Mouse (Mus musculus) forebrain, embryonic 10.5 days (tissue): Measurements from ENCODE around the gene Tbl2. TPM values are rescaled to one million over a fixed set of nuclear protein-coding genes. Genes with fewer than 3 reads are reported as not detected.
A peak's percentile ranks its signal among the peaks of the same experiment; 100 is the strongest.

ENCODE experiments used
- DNase-seq: peaks from one replicate; pipeline ENCODE4 v3.0.0-alpha.2; 2017; ENCODE audit warnings: low spot score; ENCODE audit errors: extremely low spot score
- H3K27ac ChIP-seq: fragments of 300-500 bp; sonication (generic); 2 replicates; pipeline ENCODE4 v1.5.1; 2016; ENCODE audit warnings: mild to moderate bottlenecking
- H3K27me3 ChIP-seq: fragments of 300-500 bp; sonication (generic); 2 replicates; pipeline ENCODE4 v1.6.1; 2016; ENCODE audit warnings: mild to moderate bottlenecking; ENCODE audit not compliant: poor library complexity, severe bottlenecking
- H3K36me3 ChIP-seq: fragments of 300-500 bp; sonication (generic); replicated peaks from 2 replicates; pipeline ENCODE4 v1.6.1; 2016; ENCODE audit warnings: mild to moderate bottlenecking, moderate library complexity
- H3K4me1 ChIP-seq: fragments of 300-500 bp; sonication (generic); 2 replicates; pipeline ENCODE4 v1.6.1; 2016
- H3K4me3 ChIP-seq: fragments of 300-500 bp; sonication (generic); 2 replicates; pipeline ENCODE4 v1.5.1; 2016; ENCODE audit warnings: mild to moderate bottlenecking, moderate library complexity
- H3K9me3 ChIP-seq: fragments of 300-500 bp; sonication (generic); 2 replicates; pipeline ENCODE4 v1.6.1; 2016; ENCODE audit warnings: mild to moderate bottlenecking, moderate library complexity
- WGBS: fragments of 180-500 bp; shearing (Covaris S2); methylation state at CpG from one replicate; pipeline ENCODE4 v1.1.7; 2016; 5-methylcytosine and 5-hydroxymethylcytosine counted together
- polyA plus RNA-seq: library from polyadenylated mRNA; unstranded; fragments of >200 nt; fragmentation: Nextera tagmentation; extraction: Ambion mirVana; gene quantifications from 2 replicates; pipeline ENCODE4 v1.2.1, GENCODE M21; 2016

Tbl2 gene
- 23.8 and 25.0 TPM in 2 replicates for polyA plus RNA-seq

DNA sequence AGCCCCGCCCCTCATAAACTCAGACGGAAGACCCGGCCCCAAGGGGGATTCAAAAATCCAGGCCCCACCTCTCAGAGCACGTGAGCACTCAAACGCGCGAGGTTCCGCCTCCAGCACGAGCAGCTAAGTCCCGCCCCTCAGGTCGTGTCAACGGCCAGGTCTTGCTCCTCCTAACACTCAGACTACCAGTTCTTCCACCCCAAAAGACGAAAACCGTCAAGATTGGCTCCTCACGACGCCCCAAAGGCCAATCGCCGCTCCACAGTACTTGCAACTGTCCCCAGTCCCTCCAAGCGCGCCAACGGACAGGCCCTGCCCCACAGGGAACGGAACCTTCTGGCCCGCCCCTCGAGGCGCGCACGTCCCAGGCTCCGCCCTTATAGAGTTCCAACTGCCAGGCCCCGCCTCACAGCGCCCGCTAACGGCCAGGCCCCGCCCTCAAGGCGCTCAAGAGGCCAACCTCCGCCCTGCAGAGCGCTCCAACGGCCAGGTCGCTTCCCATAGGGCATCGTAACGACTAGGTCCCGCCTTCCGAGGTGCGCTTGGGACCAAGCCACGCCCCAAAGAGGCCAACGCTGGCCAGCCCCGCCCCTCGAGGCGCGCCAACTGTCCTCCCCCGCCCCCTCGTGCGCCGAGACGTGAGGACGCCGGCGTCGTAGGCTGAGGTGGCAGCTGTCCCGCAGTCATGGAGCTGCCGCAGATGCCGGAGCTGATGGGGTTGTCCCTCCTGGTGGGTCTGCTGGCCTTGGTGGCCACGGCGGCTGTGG, at the start of gene Tbl2:
Gene Tbl2 (plus strand): TSS at position 605 of the 767 bp plus-strand sequence.
- peak within 1 kb of the TSS; percentile 80 for H3K4me3 ChIP-seq
- peaks cover 23% of the 10 kb centered on the region for H3K4me1 ChIP-seq
- no peaks in the 10 kb centered on the region for H3K9me3 ChIP-seq
- H3K36me3 ChIP-seq = peaks cover 27% of the 10 kb centered on the region
- DNase-seq = peak; percentile 99
- H3K27ac ChIP-seq = peak within 1 kb of the TSS; percentile 97
- under 1% methylated on average over 63 of the region's 63 CpGs for WGBS
- H3K27me3 ChIP-seq = peaks cover 4% of the 10 kb centered on the region; the same call in 1 of the 2 replicates

- H3K27ac ChIP-seq = no peak overlapping the region
- no peaks in the 10 kb centered on the region for H3K9me3 ChIP-seq
- no peak for DNase-seq
- H3K4me3 ChIP-seq = no peak overlapping the region
- peaks cover 23% of the 10 kb centered on the region for H3K27me3 ChIP-seq
- WGBS = 68% methylated on average over 1 of the region's 1 CpGs
- H3K36me3 ChIP-seq = no peaks in the 10 kb centered on the region
- no peaks in the 10 kb centered on the region for H3K4me1 ChIP-seq
Observed at GRCm38 (mm10) chr5:135100981-135101380, 48.5 kb upstream of the Tbl2 start.

DNA sequence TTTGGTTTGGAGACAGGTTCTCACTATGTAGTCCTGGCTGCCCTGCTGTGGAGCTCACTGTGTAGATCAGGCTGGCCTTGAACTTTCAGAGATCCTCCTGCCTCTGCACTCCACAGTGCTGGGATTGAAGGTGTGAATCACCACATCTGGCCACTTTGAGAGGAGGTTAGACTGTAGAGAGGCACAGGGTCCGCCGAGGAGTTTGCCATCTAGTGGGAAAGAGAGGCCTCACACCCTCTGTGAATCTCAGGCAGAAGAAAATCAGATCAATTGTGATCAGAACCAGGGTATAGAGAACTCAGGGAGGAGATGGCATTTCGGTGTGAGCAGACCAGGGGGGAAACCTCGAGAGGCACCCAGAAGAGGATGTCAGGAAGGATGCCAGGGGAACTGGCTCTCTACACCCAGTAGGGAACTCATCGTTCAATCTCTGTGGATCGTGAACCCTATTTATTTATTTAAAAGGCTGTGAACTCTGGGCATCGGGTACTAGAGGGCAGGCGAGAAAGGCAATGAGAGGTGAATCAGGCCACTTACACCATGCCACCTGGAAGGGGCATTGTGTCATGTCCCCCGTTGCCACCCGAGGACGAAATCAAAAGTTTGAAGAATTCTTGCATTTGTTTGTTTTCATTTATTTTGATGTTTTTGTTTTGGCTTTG, 45.3 kb upstream of the Tbl2 start:
- Histone ChIP-seq H3K9me3 (no peaks in the 10 kb centered on the region), H3K4me3 (no peak overlapping the region), H3K27ac (no peak overlapping the region), H3K36me3 (no peaks in the 10 kb centered on the region), H3K4me1 (peaks cover 23% of the 10 kb centered on the region), H3K27me3 (peaks cover 54% of the 10 kb centered on the region)
- no peak for DNase-seq
- WGBS = 69% methylated on average over 11 of the region's 11 CpGs

GRCm38 (mm10) chr5:135106758-135107256, 42.6 kb upstream of the Tbl2 start:
- Histone ChIP-seq H3K36me3 (no peaks in the 10 kb centered on the region), H3K4me3 (peak overlapping the region; percentile 59), H3K27ac (peak overlapping the region; percentile 68), H3K27me3 (peaks cover 77% of the 10 kb centered on the region), H3K9me3 (no peaks in the 10 kb centered on the region), H3K4me1 (peaks cover 23% of the 10 kb centered on the region)
- under 1% methylated on average over 48 of the region's 48 CpGs for WGBS
- peak; percentile 88 for DNase-seq

DNA sequence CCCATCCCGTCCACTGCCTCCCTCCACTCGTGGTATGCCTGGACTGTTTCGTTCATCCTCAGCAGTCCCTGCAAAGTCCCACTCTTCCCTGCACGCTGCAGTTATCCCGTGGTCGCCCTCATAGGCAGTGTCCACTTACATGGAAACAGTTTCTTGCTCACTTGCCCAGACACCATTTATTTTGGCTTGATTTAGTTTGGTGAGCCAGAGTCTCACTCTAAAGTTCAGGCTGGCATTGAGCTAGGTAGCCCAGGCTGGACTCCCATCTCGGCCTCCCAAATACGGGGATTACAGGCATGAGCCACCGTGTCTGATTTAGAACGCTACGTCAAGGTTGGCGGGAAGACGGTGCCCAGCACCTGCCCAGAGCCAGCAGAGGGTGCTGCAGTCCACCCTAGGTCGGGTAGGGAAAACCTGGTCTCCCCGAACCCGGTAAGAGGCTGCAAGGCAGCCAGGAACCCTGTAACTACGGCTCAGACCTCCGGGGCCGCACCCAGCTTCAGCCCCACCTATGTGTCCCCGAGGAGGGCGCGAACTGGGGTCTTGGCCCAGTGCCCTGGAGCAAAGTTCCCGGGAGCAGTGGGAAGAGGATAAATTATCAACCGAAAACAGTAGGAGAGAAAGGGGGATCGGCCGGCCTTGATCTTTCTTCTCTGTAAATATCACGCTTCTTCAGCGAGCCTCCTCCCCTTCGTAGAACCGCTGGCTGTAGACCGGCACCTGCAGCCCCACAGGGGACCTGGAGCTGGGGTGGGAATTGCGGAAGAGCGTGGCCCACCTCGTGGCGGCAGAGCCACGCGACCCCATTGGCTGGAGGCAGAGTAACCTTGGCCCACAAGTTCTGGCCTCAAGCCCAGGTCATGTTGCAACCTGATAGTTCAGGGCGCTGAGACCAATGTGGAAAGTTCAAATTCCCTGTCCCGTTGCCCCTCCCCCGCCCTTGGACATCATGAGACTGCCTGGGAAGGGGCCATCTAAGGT, 41.6 kb upstream of the Tbl2 start:
- peak overlapping the region; percentile 68; the same call in 1 of the 2 replicates for H3K27ac ChIP-seq
- H3K9me3 ChIP-seq = no peaks in the 10 kb centered on the region
- peaks cover 23% of the 10 kb centered on the region for H3K4me1 ChIP-seq
- peaks cover 75% of the 10 kb centered on the region for H3K27me3 ChIP-seq
- H3K4me3 ChIP-seq = peak overlapping the region; percentile 59
- H3K36me3 ChIP-seq = no peaks in the 10 kb centered on the region
- WGBS = 11% methylated on average over 40 of the region's 40 CpGs
- peak; percentile 61 for DNase-seq

GRCm38 (mm10) chr5:135109017-135109416, 40.4 kb upstream of the Tbl2 start:
- H3K4me3 ChIP-seq = no peak overlapping the region
- no peak overlapping the region for H3K27ac ChIP-seq
- H3K27me3 ChIP-seq = peaks cover 72% of the 10 kb centered on the region
- no peaks in the 10 kb centered on the region for H3K9me3 ChIP-seq
- H3K4me1 ChIP-seq = peaks cover 23% of the 10 kb centered on the region
- DNase-seq = no peak
- no peaks in the 10 kb centered on the region for H3K36me3 ChIP-seq
- 62% methylated on average over 6 of the region's 6 CpGs for WGBS

DNA sequence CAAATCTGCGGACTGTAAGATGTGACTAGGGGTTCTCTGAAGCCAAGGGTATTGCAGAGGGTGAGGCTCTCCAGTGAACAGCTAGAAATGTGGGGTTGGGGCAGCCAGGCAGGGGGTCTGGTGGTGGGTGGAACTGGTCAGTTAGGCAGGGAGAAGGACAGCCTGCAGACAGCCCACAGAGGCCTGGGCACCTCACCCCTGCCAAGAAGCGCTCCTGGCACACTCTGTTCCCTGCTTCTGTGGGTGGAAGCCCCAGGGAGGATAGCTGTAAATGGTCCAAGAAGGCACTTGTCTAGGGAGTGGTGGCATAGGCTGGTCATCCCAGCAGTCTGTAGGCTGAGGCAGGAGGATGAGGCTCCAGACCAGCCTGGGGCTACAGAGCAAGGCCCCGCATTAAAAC, 40.0 kb upstream of the Tbl2 start:
- H3K4me1 ChIP-seq = peaks cover 23% of the 10 kb centered on the region
- no peaks in the 10 kb centered on the region for H3K36me3 ChIP-seq
- DNase-seq = no peak
- 93% methylated on average over 3 of the region's 3 CpGs for WGBS
- no peak overlapping the region for H3K27ac ChIP-seq
- H3K9me3 ChIP-seq = no peaks in the 10 kb centered on the region
- H3K4me3 ChIP-seq = no peak overlapping the region
- peaks cover 69% of the 10 kb centered on the region for H3K27me3 ChIP-seq

- Histone ChIP-seq H3K4me3 (no peak overlapping the region), H3K27me3 (peaks cover 64% of the 10 kb centered on the region), H3K36me3 (no peaks in the 10 kb centered on the region), H3K27ac (no peak overlapping the region), H3K4me1 (peaks cover 23% of the 10 kb centered on the region), H3K9me3 (no peaks in the 10 kb centered on the region)
- DNase-seq = no peak
- 78% methylated on average over 6 of the region's 6 CpGs for WGBS
Observed at GRCm38 (mm10) chr5:135109976-135110375, 39.5 kb upstream of the Tbl2 start.

- Histone ChIP-seq H3K27ac (no peak overlapping the region), H3K9me3 (no peaks in the 10 kb centered on the region), H3K4me3 (no peak overlapping the region), H3K36me3 (no peaks in the 10 kb centered on the region), H3K27me3 (peaks cover 26% of the 10 kb centered on the region), H3K4me1 (peaks cover 4% of the 10 kb centered on the region)
- no peak for DNase-seq
- WGBS = 90% methylated on average over 12 of the region's 12 CpGs
Observed at GRCm38 (mm10) chr5:135113782-135114181, 35.7 kb upstream of the Tbl2 start.

DNA sequence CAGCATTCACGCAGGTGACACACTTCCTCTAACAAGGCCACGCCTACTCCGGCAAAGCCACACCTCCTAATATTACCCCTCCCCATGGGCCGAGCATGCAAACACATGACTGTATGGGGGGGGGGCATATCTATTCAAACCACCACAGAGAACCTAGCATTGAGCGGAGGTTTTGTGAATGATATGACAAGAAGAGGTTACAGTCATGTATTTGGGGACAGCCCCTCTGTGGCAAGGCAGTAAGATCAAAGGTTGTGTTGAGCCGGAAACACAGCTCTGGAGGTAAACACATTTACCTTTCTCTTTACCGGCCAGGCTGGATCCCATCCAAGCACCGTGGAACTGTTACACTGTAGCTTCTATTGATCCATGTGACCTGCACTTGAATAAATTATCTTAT, 34.2 kb upstream of the Tbl2 start:
- no peak for DNase-seq

GRCm38 (mm10) chr5:135118589-135119081, 30.8 kb upstream of the Tbl2 start:
- Histone ChIP-seq H3K4me1 (peaks cover 6% of the 10 kb centered on the region), H3K27me3 (peaks cover 18% of the 10 kb centered on the region), H3K9me3 (no peaks in the 10 kb centered on the region), H3K27ac (no peak overlapping the region), H3K36me3 (no peaks in the 10 kb centered on the region), H3K4me3 (no peak overlapping the region)
- WGBS = 38% methylated on average over 6 of the region's 6 CpGs
- DNase-seq = peak; percentile 62

More for the DNA sequence above, 34.2 kb upstream of the Tbl2 start:
- Histone ChIP-seq H3K36me3 (no peaks in the 10 kb centered on the region), H3K27me3 (peaks cover 11% of the 10 kb centered on the region), H3K27ac (no peak overlapping the region), H3K4me3 (no peak overlapping the region), H3K4me1 (peaks cover 6% of the 10 kb centered on the region), H3K9me3 (no peaks in the 10 kb centered on the region)
- WGBS = 90% methylated on average over 8 of the region's 8 CpGs

- no peak for DNase-seq
- Histone ChIP-seq H3K4me3 (no peak overlapping the region), H3K36me3 (no peaks in the 10 kb centered on the region), H3K27ac (no peak overlapping the region), H3K9me3 (no peaks in the 10 kb centered on the region), H3K27me3 (peaks cover 18% of the 10 kb centered on the region), H3K4me1 (peaks cover 6% of the 10 kb centered on the region)
- WGBS = 71% methylated on average over 4 of the region's 4 CpGs
Observed at GRCm38 (mm10) chr5:135120753-135121152, 28.7 kb upstream of the Tbl2 start.
